Mouse (Mus musculus): Measurements from ENCODE around the gene Pitx2.
A peak's percentile ranks its signal among the peaks of the same experiment; 100 is the strongest.

The Pitx2 gene

DNA sequence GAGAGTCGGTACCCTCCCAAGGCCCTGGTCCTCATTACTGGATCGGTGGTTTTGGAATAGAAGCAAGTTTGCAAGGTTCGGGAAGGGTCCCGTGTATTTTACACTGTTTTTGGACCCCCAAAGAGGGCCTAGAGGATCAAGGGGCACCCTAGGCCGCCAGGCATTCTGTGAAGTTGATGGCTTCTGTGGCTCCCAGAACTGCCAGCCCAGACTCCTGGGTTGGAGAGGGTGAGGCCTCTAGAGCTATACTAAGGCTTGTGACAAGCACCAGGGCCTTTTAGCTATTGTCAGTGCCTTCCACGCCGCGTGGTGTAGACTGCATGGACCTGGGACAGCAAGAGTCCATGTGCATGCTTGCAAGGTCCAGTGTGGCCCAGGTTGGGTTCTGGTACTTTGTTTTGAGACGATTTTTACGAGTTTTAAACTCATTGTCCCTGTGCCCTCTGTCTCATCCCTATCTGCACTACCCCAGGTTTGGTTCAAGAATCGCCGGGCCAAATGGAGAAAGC, 18.2 kb downstream of the Pitx2 start:
- peak; percentile 14 to 47 for DNase-seq

- DNase-seq = peak in 1 of 2 experiments; percentile 26
Measured at GRCm38 (mm10) chr3:129218371-129218921, 18.8 kb downstream of the Pitx2 start.

GRCm38 (mm10) chr3:129220086-129220670, 20.5 kb downstream of the Pitx2 start:
- peak in 1 of 2 experiments; percentile 20 for DNase-seq

DNA sequence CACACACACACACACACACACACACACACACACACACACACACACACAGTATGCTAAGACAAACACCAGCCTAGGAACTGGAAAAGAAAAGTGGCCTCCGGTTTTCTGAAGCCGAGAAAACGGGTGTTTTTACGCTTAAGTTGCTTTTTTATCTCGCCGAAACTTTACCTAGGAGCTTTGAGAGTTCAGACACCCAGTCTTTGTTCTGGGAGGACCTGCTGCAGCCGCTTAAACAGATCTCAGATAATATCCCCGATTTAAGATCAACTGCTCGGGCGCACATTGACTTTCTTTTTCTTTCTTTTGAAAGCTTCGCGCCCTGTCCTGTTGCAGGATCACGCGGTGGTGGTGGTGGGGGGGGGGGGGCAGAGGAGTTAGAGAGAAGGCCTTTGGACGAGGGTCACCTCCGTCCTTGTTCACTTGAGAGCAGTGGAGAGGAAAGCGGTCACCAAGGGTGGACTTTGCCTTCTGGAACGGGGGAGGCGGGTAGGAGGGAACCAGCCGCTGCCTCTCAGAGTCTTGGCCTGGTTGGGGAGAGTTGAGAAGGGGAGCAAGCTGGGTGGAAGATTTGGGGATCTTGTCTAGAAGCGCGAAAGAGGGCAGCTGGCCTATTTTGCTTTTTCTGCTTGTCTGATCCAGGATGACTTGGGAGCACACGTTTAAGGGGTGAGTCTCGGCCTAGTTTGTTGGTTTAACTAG, 21.2 kb downstream of the Pitx2 start:
- peak; percentile 10 to 31 for DNase-seq

GRCm38 (mm10) chr3:129221380-129222260, 21.9 kb downstream of the Pitx2 start:
- peak; percentile 4 to 19 for DNase-seq

DNA sequence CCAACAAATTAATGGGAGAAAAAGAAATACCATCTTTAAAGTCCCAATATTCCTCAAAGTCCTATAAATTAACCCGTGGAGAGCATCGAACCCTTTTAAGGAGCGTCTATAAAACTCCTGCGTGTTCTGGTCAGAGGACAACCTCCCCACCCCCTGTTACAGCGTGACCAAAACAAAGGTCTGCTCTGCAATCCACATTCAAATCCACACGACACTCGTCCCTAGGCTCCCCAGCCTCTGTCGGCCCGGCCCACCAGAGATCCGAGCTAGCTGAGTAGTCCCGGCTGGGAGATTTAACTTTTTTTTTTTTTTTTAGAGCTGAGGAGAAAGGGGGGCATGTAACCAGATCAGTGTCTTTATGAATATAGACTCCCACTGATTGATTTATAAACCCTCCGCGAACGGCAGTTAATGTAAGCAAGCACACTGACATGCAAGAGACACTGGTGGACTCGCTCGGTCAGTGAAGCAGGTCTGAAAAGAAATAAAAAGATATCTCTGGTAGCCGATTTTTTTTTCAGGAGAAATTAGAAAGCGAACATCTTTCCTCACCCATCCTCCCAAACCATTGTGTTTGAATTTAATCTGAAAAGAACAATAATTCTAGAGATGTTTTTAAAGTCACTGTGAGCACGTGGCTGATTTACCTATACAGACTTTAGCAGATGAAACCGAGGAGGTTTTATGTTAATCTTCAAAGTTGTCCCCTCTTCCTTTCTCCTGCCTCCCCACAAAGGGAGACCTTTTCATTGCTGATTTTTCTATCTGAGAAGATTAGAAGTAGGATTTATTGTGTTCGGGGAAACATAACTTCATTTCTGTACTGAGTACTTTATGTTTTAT, 23.0 kb downstream of the Pitx2 start:
- DNase-seq = peak; percentile 8 to 14

GRCm38 (mm10) chr3:129223401-129223800, 23.7 kb downstream of the Pitx2 start:
- no peak for DNase-seq

DNA sequence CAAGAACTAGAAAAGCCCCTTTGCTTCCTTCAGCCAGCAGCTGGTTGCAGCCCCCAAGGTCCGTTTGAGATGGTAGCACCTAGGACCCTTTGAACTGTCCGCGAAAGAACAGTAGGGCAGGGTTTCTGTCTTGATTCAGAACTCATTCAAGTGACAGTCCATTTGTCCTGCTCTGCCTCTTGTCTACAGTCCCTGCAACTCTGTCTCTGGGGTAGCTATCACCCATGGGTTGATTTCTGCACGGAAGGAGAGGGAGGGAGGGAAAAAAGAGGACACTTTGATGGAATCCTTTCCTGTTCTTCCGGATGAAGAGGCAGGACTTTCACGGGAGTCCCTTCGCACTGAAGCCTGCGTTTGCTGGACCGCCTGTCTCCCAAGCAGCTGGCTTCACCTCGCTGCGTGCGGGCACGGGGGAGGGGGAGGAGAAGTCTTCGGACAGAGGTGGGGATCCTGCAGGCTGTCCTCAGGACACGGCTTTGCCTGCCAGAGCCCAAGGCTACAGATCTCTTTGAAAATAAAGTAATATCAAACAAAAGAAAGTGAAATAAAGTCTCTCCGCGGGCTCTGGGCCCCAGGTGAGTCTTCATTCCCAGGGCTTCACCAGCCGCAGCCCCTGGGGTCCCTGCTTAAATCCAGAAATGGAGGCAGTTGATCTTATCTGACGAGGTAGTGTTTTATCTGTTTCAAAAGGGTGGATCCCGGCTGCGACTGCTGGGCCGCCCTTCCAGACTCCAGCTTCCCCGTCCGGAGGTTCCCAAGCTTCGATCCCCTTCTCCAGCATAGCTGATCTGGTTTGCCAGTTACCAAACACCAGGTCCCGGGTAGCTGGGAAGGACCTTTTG, 24.5 kb downstream of the Pitx2 start:
- peak; percentile 12 to 19 for DNase-seq

DNA sequence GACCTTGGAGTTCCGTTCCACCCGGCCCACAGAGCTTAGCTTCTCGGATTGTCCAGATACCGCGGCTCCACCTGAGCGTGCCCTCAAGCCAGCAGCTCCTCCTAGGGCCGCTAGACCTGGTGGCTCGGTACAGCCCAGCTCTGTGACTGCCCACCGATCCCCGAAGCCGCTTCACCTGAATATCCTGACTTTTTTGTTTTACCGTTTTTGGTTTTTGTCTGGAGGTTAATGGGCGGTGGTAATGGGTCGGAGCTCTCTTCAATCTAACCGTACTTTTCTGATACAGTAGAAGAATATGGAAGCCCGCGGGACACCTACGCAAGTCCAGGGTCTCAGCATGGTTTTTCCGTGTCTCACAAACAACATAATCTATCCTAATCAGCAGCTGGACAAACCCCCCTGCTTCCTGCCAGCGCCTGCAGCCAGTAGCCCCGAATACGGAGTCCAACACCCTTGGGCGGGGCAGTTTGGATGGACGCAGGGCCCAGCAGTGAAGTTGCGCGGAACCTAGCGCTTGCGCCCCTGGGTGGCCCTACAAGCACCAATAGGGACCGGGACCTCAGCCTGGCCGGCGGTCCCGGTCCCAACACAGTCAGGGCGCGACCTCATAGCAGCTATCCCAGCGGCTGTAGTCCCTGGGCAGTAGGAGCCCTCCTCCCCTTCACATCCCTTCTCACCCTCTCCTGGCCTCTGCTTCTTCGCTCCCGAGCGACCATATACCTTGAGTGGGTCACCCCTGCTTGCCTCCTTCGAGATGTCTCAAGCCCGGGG, 25.3 kb downstream of the Pitx2 start:
- peak; percentile 7 to 16 for DNase-seq

GRCm38 (mm10) chr3:129225577-129226289, 26.1 kb downstream of the Pitx2 start:
- no peak for DNase-seq

DNA sequence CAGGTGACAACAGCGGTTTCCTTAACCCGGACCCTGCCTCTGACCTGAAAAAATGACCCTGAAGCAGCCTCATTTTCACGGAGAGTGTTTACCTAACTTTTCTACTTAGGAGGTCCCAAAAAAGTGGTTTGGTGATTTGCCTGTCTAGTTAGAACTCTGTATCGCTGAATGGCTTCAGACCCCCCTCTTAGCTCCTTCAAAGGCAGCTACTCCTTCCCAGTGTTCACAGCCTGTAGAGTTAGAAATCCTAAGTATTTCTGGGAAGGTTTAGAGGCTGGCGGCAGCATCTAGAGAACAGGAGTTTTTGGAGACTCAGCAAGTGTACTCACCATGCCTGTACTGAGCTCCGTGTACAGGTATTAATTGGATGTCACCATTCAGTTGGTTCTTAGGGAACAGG, 27.0 kb downstream of the Pitx2 start:
- DNase-seq = no peak

DNA sequence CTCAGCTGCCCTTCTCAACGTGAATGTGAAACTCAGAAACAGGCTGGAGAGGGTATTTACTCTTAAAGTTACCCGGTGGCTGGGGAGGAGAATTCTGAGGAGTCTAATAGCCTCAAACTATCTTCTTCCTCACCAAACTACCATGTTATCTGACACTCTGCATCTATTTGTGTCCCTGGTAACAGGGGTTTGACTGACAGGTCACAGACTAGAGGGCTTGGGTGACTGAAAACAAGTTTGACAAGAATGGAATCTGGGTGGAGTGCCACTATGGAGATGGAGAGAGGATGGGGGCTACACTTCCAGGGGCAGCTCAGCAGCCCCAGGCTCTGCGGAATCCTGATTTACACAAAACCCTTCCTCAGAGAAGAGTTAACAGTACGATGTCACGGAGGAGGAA, 27.7 kb downstream of the Pitx2 start:
- no peak for DNase-seq

GRCm38 (mm10) chr3:129238010-129238409, 38.3 kb downstream of the Pitx2 start:
- DNase-seq = no peak

GRCm38 (mm10) chr3:129238664-129239258, 39.1 kb downstream of the Pitx2 start:
- DNase-seq = no peak

DNA sequence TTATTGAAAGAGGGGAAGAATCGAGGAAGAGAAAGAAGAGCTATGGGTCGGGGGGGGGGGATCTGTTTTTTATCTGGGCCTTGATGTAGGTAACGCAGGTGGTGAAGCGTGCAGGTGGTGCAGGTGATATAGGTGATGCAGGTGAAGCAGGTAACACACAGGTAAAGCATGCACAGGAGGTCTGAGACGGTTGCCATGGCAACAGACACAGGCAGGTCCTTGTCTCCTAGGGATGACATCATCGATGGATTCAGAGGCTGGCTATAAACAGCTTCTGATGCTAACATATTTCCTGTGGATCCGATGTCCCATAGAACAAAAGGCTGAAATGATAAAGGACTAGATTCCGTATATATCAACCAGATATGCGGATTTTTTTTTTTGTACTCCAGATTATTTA, 51.3 kb downstream of the Pitx2 start:
- no peak for DNase-seq

GRCm38 (mm10) chr3:129254246-129254645, 54.6 kb downstream of the Pitx2 start:
- peak; percentile 23 to 46 for DNase-seq

DNA sequence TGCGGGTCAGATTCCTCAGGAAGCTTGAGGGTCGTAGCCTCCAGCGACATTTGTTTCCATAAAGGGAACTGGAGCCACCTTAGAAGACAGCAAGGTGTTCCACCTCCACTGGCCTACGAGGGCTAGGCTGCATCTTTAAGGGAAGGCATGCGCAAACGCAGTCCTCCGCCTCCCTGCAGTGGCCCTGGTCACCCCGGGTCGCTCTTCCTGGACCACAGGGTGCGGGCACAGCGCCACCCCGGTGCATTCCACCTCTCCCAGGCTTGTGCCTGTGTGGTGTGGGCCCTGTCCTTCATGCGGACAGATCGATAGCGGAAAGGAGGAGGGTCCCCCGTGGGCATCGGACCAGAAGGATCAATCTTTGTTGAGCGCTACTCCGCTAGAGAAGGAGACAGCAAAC, 56.6 kb downstream of the Pitx2 start:
- DNase-seq = peak; percentile 17 to 46

DNA sequence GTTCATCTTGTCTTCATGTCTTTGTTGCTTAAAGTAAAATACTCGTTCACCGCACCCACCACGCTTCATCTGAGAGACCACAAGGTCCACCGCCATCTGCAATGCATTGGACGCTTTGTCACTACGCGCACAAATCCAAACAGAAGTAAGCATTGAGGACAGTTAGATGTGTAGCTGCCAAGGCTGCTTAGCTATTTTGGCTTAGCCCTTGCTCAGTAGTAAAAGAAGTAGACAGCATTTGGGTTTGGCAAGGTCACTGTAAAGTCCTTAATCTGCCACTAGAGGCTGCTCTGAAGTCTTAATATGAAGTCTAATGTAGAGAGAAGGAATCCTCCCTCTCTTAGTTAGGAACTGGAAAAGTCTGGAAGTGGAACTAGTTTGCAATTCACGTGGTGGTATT, 57.1 kb downstream of the Pitx2 start:
- peak; percentile 47 to 52 for DNase-seq

DNA sequence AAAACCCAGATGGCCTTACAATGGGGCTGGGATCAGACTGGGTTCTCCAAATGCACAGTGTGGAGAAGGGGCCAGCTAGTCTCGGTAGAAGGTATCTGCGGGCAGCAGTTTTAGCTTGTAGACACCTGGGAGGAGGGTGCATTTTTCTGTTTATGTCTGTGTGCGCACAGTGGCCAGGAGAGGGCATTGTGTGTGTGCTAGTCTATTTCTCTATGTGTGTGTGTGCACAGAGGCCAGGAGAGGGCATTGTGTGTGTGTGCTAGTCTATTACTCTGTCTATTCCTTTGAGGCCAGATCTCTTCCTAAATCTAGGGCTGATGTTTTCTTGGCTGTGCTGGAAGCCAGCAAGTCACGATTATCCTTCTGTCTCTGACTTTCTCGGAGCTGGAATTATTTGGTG, 58.8 kb downstream of the Pitx2 start:
- no peak for DNase-seq

Measured in cerebellum, postnatal 10 days (tissue).